Mouse (Mus musculus): ENCODE measurements around the gene Serpinb11.

The Serpinb11 gene

DNA sequence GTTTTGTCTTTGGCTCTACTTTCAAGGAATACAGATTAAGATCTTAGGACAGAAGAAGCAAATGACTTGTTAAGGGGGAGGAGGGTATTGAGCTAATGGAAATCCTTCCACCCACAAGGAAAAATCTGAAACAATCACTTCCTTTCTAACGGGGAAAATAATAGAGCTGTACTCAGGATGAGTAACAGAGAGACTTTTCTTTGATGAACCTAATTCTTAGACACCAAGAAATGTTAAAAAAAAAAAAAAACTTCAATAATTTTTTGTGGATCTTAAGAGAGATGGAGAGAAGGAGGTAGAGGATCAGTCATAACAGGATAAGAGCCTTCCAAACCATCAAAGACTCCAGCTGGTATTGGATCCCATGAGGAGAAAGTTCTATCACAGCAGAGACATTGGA lies at the start of gene Serpinb11:
Serpinb11 (plus strand) TSS at position 301 of the 400 bp plus-strand sequence.
- DNase-seq (ENCODE audit: low spot score): no peak

GRCm38 (mm10) chr1:107345979-107346378 lies 15.0 kb upstream of the Serpinb11 start:
- DNase-seq (ENCODE audit: low spot score): no peak

- no peak for DNase-seq (ENCODE audit: low spot score)
Measured at GRCm38 (mm10) chr1:107346788-107347187, 14.2 kb upstream of the Serpinb11 start.

- DNase-seq (ENCODE audit: low spot score): no peak
Measured at GRCm38 (mm10) chr1:107350392-107350791, 10.6 kb upstream of the Serpinb11 start.

- no peak for DNase-seq (ENCODE audit: low spot score)
Measured at GRCm38 (mm10) chr1:107351115-107351514, 9.9 kb upstream of the Serpinb11 start.

- DNase-seq (ENCODE audit: low spot score): no peak
Measured at GRCm38 (mm10) chr1:107353046-107353445, 8.0 kb upstream of the Serpinb11 start.

- no peak for DNase-seq (ENCODE audit: low spot score)
Measured at GRCm38 (mm10) chr1:107365973-107366372, 5.0 kb downstream of the Serpinb11 start.

DNA sequence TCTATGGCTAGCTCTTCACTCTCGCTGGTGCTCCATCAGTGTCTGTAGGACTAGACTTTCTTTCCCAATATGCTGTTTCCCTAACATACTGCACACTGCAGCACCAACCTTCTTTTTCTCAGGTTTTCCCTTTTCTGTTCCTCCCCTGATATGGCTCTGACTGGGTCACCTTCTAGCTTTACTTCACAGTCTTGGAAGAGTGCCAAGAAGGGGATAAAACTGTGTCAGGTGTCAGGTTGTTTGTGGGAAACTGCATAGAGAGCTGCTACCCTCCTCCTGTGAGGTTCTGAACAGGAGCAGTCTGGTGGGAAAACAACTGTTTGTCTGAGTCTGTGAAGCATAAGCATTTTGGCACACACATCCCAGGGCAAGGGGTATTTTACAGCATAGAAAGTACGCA lies 7.9 kb downstream of the Serpinb11 start:
- DNase-seq (ENCODE audit: low spot score): no peak

GRCm38 (mm10) chr1:107376952-107377351 lies 16.0 kb downstream of the Serpinb11 start:
- DNase-seq (ENCODE audit: low spot score): no peak

GRCm38 (mm10) chr1:107378368-107378767 lies 17.4 kb downstream of the Serpinb11 start:
- DNase-seq (ENCODE audit: low spot score): no peak

GRCm38 (mm10) chr1:107381491-107381890 lies 20.5 kb downstream of the Serpinb11 start:
- DNase-seq (ENCODE audit: low spot score): no peak

DNA sequence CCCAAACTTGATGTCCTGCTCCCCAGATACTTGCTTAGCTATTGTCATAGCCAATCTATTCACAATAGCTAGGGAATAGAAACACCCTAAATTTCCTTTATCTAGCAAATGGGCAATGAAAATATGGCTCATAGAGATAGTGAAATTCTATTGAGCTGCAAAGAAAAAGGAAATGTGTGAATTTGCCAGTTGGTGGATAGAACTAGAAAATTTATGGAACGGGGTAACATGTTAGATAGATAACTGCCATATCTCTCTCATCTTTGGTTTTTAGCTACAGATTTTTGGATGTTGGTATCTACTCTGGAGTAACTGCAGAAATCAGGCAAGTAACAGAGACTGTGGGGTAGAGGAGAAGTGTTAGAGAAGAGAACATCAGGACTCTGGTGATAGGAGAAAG lies 21.4 kb downstream of the Serpinb11 start:
- no peak for DNase-seq (ENCODE audit: low spot score)

GRCm38 (mm10) chr1:107384532-107384931 lies 23.5 kb downstream of the Serpinb11 start:
- DNase-seq (ENCODE audit: low spot score): no peak

- no peak for DNase-seq (ENCODE audit: low spot score)
Measured at GRCm38 (mm10) chr1:107389753-107390152, 28.8 kb downstream of the Serpinb11 start.

DNA sequence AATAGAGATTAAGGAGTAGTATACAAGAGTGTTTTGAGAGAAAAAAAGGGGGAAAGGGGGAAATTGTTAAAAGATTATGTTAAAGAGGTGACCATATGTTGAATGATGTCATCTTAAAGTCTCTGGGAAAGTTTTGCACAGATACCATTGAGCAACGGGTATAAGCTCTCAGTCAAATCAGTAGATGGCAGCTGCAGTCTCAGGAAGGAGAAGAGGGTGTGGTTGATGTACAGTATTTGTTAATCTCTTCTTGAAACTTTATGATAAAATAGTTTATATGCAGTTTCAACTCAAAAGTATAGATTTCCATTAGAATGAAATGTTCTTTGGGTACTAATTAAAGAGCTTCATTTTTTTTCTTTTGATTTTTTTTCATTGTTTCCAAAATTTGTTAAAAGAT lies 36.5 kb downstream of the Serpinb11 start:
- DNase-seq (ENCODE audit: low spot score): no peak

GRCm38 (mm10) chr1:107399355-107399754 lies 38.4 kb downstream of the Serpinb11 start, which contains the start of gene Serpinb7:
Serpinb7 (plus strand) TSS chr1:107399655.
- no peak for DNase-seq (ENCODE audit: low spot score)

DNA sequence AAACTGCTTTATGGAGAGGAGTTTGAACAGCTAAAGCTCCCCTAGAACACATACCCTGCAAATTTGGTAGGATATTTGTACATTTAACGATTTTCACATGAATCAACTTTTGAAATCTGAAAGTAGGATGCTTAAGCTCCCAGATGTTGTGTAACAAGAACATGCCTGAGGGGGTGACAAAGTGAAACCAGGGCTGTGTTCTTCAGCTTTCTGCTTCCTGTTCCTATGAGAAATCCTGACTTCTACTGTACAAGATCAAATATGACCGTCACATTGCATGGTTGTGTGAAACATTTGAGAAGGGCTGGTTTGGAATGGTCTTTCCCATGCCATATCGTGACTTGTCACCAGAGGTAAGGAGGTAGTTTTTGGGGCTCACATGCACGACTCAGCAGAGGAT lies 41.1 kb downstream of the Serpinb11 start:
- no peak for DNase-seq (ENCODE audit: low spot score)

DNA sequence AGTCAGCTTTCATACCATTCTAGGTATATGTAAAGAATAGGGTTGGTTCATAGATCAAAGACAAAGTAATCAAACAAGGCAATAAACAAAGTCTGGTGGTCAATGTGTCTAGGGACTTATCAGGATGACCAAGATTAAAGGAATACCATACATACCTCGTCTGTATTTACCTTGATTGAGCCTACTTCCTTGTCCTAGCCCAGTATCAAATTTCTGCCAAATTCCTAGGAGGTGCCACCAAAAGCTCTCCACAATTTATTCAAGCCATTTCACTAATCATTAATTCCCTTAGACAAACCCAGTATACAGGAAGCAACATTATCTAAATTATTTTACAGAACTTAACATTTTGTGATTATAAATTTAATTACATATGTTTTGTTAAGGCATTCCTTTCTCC lies 53.7 kb downstream of the Serpinb11 start:
- DNase-seq (ENCODE audit: low spot score): no peak

DNA sequence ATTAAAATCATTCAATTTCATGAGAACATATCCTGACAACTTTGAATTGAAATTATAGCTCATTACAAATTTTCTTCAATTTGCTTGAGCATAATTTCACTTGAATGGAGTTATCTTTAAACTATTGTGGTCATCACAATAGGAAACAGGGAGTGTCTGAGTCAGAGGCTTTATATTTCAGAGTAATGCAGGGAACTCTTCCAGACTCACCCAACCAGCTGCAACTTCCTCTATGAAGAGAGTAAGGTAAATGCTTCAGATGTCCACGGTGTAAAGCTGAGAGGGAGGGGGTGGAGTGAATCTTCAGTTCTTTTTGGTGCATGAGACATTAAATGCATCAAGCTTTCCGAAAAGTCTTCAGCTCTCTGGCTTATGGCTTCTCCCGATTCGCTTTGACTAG lies 61.5 kb downstream of the Serpinb11 start:
- no peak for DNase-seq (ENCODE audit: low spot score)
